Mouse (Mus musculus): Measurements from ENCODE around the gene Diablo.

- TF ChIP-seq CTCF (IDR thresholded peaks at IDR 0.05; ENCODE audit: borderline replicate concordance, insufficient read depth, low read length) (no peak), POLR2A (IDR thresholded peaks at IDR 0.05; ENCODE audit: low read depth, low read length) (no peak)
Observed at GRCm38 (mm10) chr5:123508921-123509320, 15.1 kb downstream of the Diablo start.

Measured in embryonic fibroblast, embryonic 13.5 days (primary cell).